26 mouse cellular contexts compared by ENCODE assay signal in genomic region chr3:17238407-17238806, GRCm38 (mm10).
A peak's percentile ranks its signal among the peaks of the same experiment; 100 is the strongest.
DNase-seq lines count a peak whose midpoint lies in the region; ATAC-seq lines count a peak whose summit lies in the region.
"Had no signal": no experiment of that assay in that cellular context is flagged by ENCODE, and none has a peak within 500 bp of the region (broad histone marks: within the 10 kb centered on the region; RNA-seq: fewer than 3 reads in every experiment).

No protein-coding gene starts in this region.

- no peak for ATAC-seq in hindbrain, embryonic 16.5 days
- ATAC-seq in midbrain, embryonic 11.5 days (ENCODE audit: low FRiP score) = no peak
- no peak for ATAC-seq in midbrain, embryonic 15.5 days (replicated peaks)
- ATAC-seq: activated CD4-positive, CD25-positive, alpha-beta regulatory T cell, adult 4 months; CD4-positive, CD25-positive, alpha-beta regulatory T cell, adult 4 months; forebrain, embryonic 13.5 days; forebrain, embryonic 15.5 days; forebrain, postnatal 0 days; Patski had no signal

- no peak overlapping the region for H3K4me2 ChIP-seq in hindbrain, embryonic 16.5 days (ENCODE audit: low read length)
- no peak overlapping the region for H3K4me2 ChIP-seq in midbrain, embryonic 11.5 days
- no peak overlapping the region for H3K4me2 ChIP-seq in midbrain, embryonic 15.5 days
- H3K4me2 ChIP-seq: embryonic facial prominence, embryonic 12.5 days; forebrain, embryonic 13.5 days; forebrain, embryonic 15.5 days had no signal

- intact Hi-C loops in left cerebral cortex, postnatal 4 days (cut with DNase I) = no loop called here

- no peaks in the 10 kb centered on the region for H3K9me3 ChIP-seq in hindbrain, embryonic 10.5 days
- H3K9me3 ChIP-seq in hindbrain, embryonic 16.5 days (ENCODE audit: control insufficient read depth, low read length) = no peaks in the 10 kb centered on the region
- H3K9me3 ChIP-seq in midbrain, embryonic 11.5 days (ENCODE audit: control insufficient read depth, low read length) = no peaks in the 10 kb centered on the region
- no peaks in the 10 kb centered on the region for H3K9me3 ChIP-seq in midbrain, embryonic 15.5 days
- H3K9me3 ChIP-seq: embryonic facial prominence, embryonic 10.5 days; embryonic facial prominence, embryonic 12.5 days; forebrain, embryonic 13.5 days; forebrain, embryonic 15.5 days; G1E had no signal

- no peak overlapping the region for H3K9ac ChIP-seq in hindbrain, embryonic 16.5 days (ENCODE audit: low read depth, low read length)
- H3K9ac ChIP-seq in midbrain, embryonic 11.5 days (ENCODE audit: low read length) = no peak overlapping the region
- H3K9ac ChIP-seq in midbrain, embryonic 15.5 days = no peak overlapping the region
- H3K9ac ChIP-seq: embryonic facial prominence, embryonic 12.5 days; forebrain, embryonic 13.5 days; forebrain, embryonic 15.5 days; forebrain, postnatal 0 days had no signal

- no peaks in the 10 kb centered on the region for H3K27me3 ChIP-seq in hindbrain, embryonic 10.5 days (ENCODE audit: insufficient read depth, poor library complexity, severe bottlenecking)
- H3K27me3 ChIP-seq in hindbrain, embryonic 16.5 days (replicated peaks; ENCODE audit: control insufficient read depth, insufficient read depth, low read length) = no peaks in the 10 kb centered on the region
- H3K27me3 ChIP-seq in midbrain, embryonic 11.5 days (ENCODE audit: control insufficient read depth, insufficient read depth, low read length) = no peaks in the 10 kb centered on the region
- no peaks in the 10 kb centered on the region for H3K27me3 ChIP-seq in midbrain, embryonic 15.5 days (replicated peaks)
- H3K27me3 ChIP-seq: CH12.LX; embryonic facial prominence, embryonic 12.5 days; forebrain, embryonic 13.5 days; forebrain, embryonic 15.5 days; Patski had no signal

- H3K4me1 ChIP-seq in hindbrain, embryonic 10.5 days (replicated peaks) = 0 out of 2 replicates have a peak, but pooled peaks cover 4% of the 10 kb centered on the region
- no peaks in the 10 kb centered on the region for H3K4me1 ChIP-seq in hindbrain, embryonic 16.5 days (ENCODE audit: control insufficient read depth, insufficient read depth, low read depth, low read length)
- no peaks in the 10 kb centered on the region for H3K4me1 ChIP-seq in midbrain, embryonic 11.5 days (ENCODE audit: control insufficient read depth, insufficient read depth, low read length)
- H3K4me1 ChIP-seq in midbrain, embryonic 15.5 days = no peaks in the 10 kb centered on the region
- H3K4me1 ChIP-seq: embryonic facial prominence, embryonic 10.5 days; embryonic facial prominence, embryonic 12.5 days; forebrain, embryonic 13.5 days; forebrain, embryonic 15.5 days had no signal

- 7% methylated on average over 1 of the region's 1 CpGs for WGBS in hindbrain, embryonic 10.5 days
- WGBS in hindbrain, embryonic 16.5 days = 8% methylated on average over 1 of the region's 1 CpGs
- 3% methylated on average over 1 of the region's 1 CpGs for WGBS in midbrain, embryonic 11.5 days
- 9% methylated on average over 1 of the region's 1 CpGs for WGBS in midbrain, embryonic 15.5 days

- H3K27ac ChIP-seq in hindbrain, embryonic 10.5 days = no peak overlapping the region
- no peak overlapping the region for H3K27ac ChIP-seq in hindbrain, embryonic 16.5 days (ENCODE audit: low read depth, low read length)
- H3K27ac ChIP-seq in midbrain, embryonic 11.5 days (ENCODE audit: low read depth, low read length) = no peak overlapping the region
- H3K27ac ChIP-seq in midbrain, embryonic 15.5 days = no peak overlapping the region
- H3K27ac ChIP-seq: embryonic facial prominence, embryonic 10.5 days; embryonic facial prominence, embryonic 12.5 days; forebrain, embryonic 13.5 days; forebrain, embryonic 15.5 days had no signal

- H3K4me3 ChIP-seq in hindbrain, embryonic 10.5 days = no peak overlapping the region
- H3K4me3 ChIP-seq in hindbrain, embryonic 16.5 days (ENCODE audit: low read length) = no peak overlapping the region
- no peak overlapping the region for H3K4me3 ChIP-seq in midbrain, embryonic 11.5 days (ENCODE audit: low read depth, low read length)
- no peak overlapping the region for H3K4me3 ChIP-seq in midbrain, embryonic 15.5 days
- H3K4me3 ChIP-seq: embryonic facial prominence, embryonic 10.5 days; embryonic facial prominence, embryonic 12.5 days; forebrain, embryonic 13.5 days; forebrain, embryonic 15.5 days had no signal

- H3K36me3 ChIP-seq in hindbrain, embryonic 10.5 days = no peaks in the 10 kb centered on the region
- H3K36me3 ChIP-seq in hindbrain, embryonic 16.5 days (ENCODE audit: control insufficient read depth, insufficient read depth, low read length) = no peaks in the 10 kb centered on the region
- no peaks in the 10 kb centered on the region for H3K36me3 ChIP-seq in midbrain, embryonic 11.5 days (ENCODE audit: control insufficient read depth, insufficient read depth, low read length)
- no peaks in the 10 kb centered on the region for H3K36me3 ChIP-seq in midbrain, embryonic 15.5 days (replicated peaks)
- H3K36me3 ChIP-seq: embryonic facial prominence, embryonic 10.5 days; embryonic facial prominence, embryonic 12.5 days; forebrain, embryonic 15.5 days; G1E had no signal

- peak; percentile 9 for DNase-seq in hindbrain, embryonic 10.5 days (ENCODE audit: low spot score)
- peak; percentile 79 for DNase-seq in midbrain, embryonic 11.5 days (ENCODE audit: low spot score, missing footprints)
- DNase-seq in R1 (ENCODE audit: low read depth, low spot score) = peak; percentile 81
- DNase-seq in left cerebral cortex, postnatal 4 days = no peak
- DNase-seq in left cerebral cortex, adult 11 months (ENCODE audit: low spot score) = no peak
- DNase-seq: adrenal gland, adult 8-10 months; adrenal gland, postnatal 14 days; adrenal gland, postnatal 36 days; B cell, adult 2 months; cerebellum, adult 11-12 months; cerebellum, adult 2 months; cerebellum, adult 9-10 months; cerebellum, postnatal 10 days; cerebellum, postnatal 25 days; forebrain, postnatal 0 days had no signal

Comparison
In these comparisons a context has a peak if more than half of its experiments do, and no peak if none do; other contexts are left out.
1. DNase-seq: peak in hindbrain, embryonic 10.5 days (single experiment), midbrain, embryonic 11.5 days (single experiment) and R1 (single experiment); none in left cerebral cortex, postnatal 4 days (single experiment) and left cerebral cortex, adult 11 months (single experiment).